Mouse (Mus musculus) forebrain, postnatal 0 days (tissue): ENCODE results near the gene Eno3. TPM values are rescaled to one million over a fixed set of nuclear protein-coding genes. Genes with fewer than 3 reads are reported as not detected.

Experiments
- ATAC-seq: fragments of 200-750 bp; cut with Nextera tagmentation; 2 replicates; pipeline ENCODE4 v1.8.0; 2017; ENCODE audit warnings: mild to moderate bottlenecking, moderate library complexity
- DNase-seq: peaks from one replicate; pipeline ENCODE4 v3.0.0-alpha.2; 2015
- H3K27ac ChIP-seq: fragments of 300-500 bp; sonication (generic); 2 replicates; pipeline ENCODE4 v1.5.1; 2014; ENCODE audit warnings: low read depth, mild to moderate bottlenecking, antibody characterized with exemption, low read length, moderate library complexity, mixed read lengths
- H3K27me3 ChIP-seq: fragments of 300-500 bp; sonication (generic); 2 replicates; pipeline ENCODE4 v1.6.1; 2014; ENCODE audit warnings: mild to moderate bottlenecking, low read length, mixed read lengths; ENCODE audit not compliant: insufficient read depth
- H3K36me3 ChIP-seq: fragments of 300-500 bp; sonication (generic); 2 replicates; pipeline ENCODE4 v1.6.1; 2014; ENCODE audit warnings: mild to moderate bottlenecking, moderate library complexity; ENCODE audit not compliant: insufficient read depth
- H3K4me1 ChIP-seq: fragments of 300-500 bp; sonication (generic); 2 replicates; pipeline ENCODE4 v1.6.1; 2014; ENCODE audit warnings: antibody characterized with exemption; ENCODE audit not compliant: insufficient read depth
- H3K4me2 ChIP-seq: fragments of 300-500 bp; sonication (generic); 2 replicates; pipeline ENCODE4 v1.6.1; 2014; ENCODE audit warnings: low read depth, mild to moderate bottlenecking, moderate library complexity
- H3K4me3 ChIP-seq: fragments of 300-500 bp; sonication (generic); 2 replicates; pipeline ENCODE4 v1.5.1; 2014; ENCODE audit warnings: low read depth, low read length, mixed read lengths
- H3K9ac ChIP-seq: fragments of 300-500 bp; sonication (generic); 2 replicates; pipeline ENCODE4 v1.6.1; 2014; ENCODE audit warnings: mild to moderate bottlenecking
- H3K9me3 ChIP-seq: fragments of 300-500 bp; sonication (generic); 2 replicates; pipeline ENCODE4 v1.6.1; 2016; ENCODE audit warnings: low read length
- CTCF ChIP-seq: sonication (generic); IDR thresholded peaks from 2 replicates; pipeline ENCODE4 v1.5.1; 2016; ENCODE audit warnings: antibody characterized with exemption, control low read depth, low read depth
- WGBS: fragments of 180-500 bp; shearing (Covaris S2); extraction: QIAGEN DNeasy Blood & Tissue Kit; methylation state at CpG from one replicate; pipeline ENCODE4 v1.1.7; 2014; 5-methylcytosine and 5-hydroxymethylcytosine counted together
- polyA plus RNA-seq: library from polyadenylated mRNA; unstranded; fragments of >200 nt; fragmentation: Nextera tagmentation; extraction: Ambion mirVana; gene quantifications from 2 replicates; pipeline ENCODE4 v1.2.1, GENCODE M21; 2015
- total RNA-seq: library from RNA; depleted of rRNA; stranded (reverse); fragments of >200 nt; gene quantifications from 2 replicates; pipeline ENCODE4 v1.2.3, GENCODE M21; 2014

Eno3 gene
- total and polyA plus RNA-seq, 2 experiments from 2014 or later, result 5.5 to 14.6 TPM

GRCm38 (mm10) chr11:70653345-70654197, 3.4 kb upstream of the Eno3 start:
- H3K9ac ChIP-seq, result peak overlapping the region; percentile 97
- H3K27me3 ChIP-seq, result no peaks in the 10 kb centered on the region
- WGBS, result 2% methylated on average over 60 of the region's 63 CpGs
- TF ChIP-seq CTCF, result 0 out of 2 replicates have a peak, but pooled peaks have one; percentile 14
- DNase-seq, result peak; percentile 68
- H3K27ac ChIP-seq, result peak overlapping the region; percentile 97
- H3K36me3 ChIP-seq, result peaks cover 30% of the 10 kb centered on the region
- ATAC-seq, result peak; percentile 73
- H3K4me3 ChIP-seq, result peak overlapping the region; percentile 98
- no peaks in the 10 kb centered on the region for H3K9me3 ChIP-seq
- peak overlapping the region; percentile 87 for H3K4me2 ChIP-seq
- 0 out of 2 replicates have a peak, but pooled peaks cover 1% of the 10 kb centered on the region for H3K4me1 ChIP-seq

- Histone ChIP-seq H3K27ac (peak within 1 kb of the TSS; percentile 97), H3K4me2 (peak within 1 kb of the TSS; percentile 87), H3K9ac (peak within 1 kb of the TSS; percentile 97), H3K27me3 (no peaks in the 10 kb centered on the region), H3K4me3 (peak within 1 kb of the TSS; percentile 98), H3K9me3 (no peaks in the 10 kb centered on the region), H3K4me1 (no peaks in the 10 kb centered on the region), H3K36me3 (peaks cover 24% of the 10 kb centered on the region)
- WGBS, result 2% methylated on average over 56 of the region's 61 CpGs
- DNase-seq (peak; percentile 82), ATAC-seq (peak; percentile 79)
- TF ChIP-seq CTCF, result no peak
These were observed 2.6 kb upstream of the Eno3 start, which contains the start of gene Pfn1 for GRCm38 (mm10) chr11:70654198-70654922. Gene Pfn1, minus strand, starts transcription at chr11:70654644.

GRCm38 (mm10) chr11:70654923-70655570, 2.0 kb upstream of the Eno3 start:
- peak; percentile 88 for DNase-seq
- no peak for TF ChIP-seq CTCF
- Histone ChIP-seq H3K27me3 (no peaks in the 10 kb centered on the region), H3K36me3 (peaks cover 17% of the 10 kb centered on the region), H3K4me3 (peak overlapping the region; percentile 98), H3K9ac (peak overlapping the region; percentile 97), H3K4me1 (no peaks in the 10 kb centered on the region), H3K9me3 (no peaks in the 10 kb centered on the region), H3K4me2 (peak overlapping the region; percentile 87), H3K27ac (peak overlapping the region; percentile 97)
- WGBS, result under 1% methylated on average over 46 of the region's 48 CpGs
- ATAC-seq, result peak; percentile 69

- no peaks in the 10 kb centered on the region for H3K4me1 ChIP-seq
- H3K27me3 ChIP-seq, result no peaks in the 10 kb centered on the region
These were observed 1.2 kb upstream of the Eno3 start for GRCm38 (mm10) chr11:70655571-70656455.

GRCm38 (mm10) chr11:70656456-70656927, 510 bp upstream of the Eno3 start:
- DNase-seq (no peak), ATAC-seq (no peak)
- TF ChIP-seq CTCF, result no peak
- Histone ChIP-seq H3K4me3 (peak overlapping the region; percentile 98), H3K4me2 (peak overlapping the region; percentile 87), H3K27ac (no peak overlapping the region), H3K4me1 (no peaks in the 10 kb centered on the region), H3K27me3 (no peaks in the 10 kb centered on the region), H3K36me3 (peaks cover 4% of the 10 kb centered on the region; the same call in 1 of the 2 replicates), H3K9me3 (no peaks in the 10 kb centered on the region), H3K9ac (0 out of 2 replicates have a peak overlapping the region, but pooled peaks have one; percentile 32)
- 15% methylated on average over 16 of the region's 16 CpGs for WGBS

More at GRCm38 (mm10) chr11:70655571-70656455, 1.2 kb upstream of the Eno3 start:
- peaks cover 11% of the 10 kb centered on the region for H3K36me3 ChIP-seq
- H3K9me3 ChIP-seq, result no peaks in the 10 kb centered on the region
- ATAC-seq, result no peak
- H3K4me2 ChIP-seq, result peak overlapping the region; percentile 87
- DNase-seq, result no peak
- peak overlapping the region; percentile 97 for H3K9ac ChIP-seq
- H3K4me3 ChIP-seq, result peak overlapping the region; percentile 98
- TF ChIP-seq CTCF, result no peak
- H3K27ac ChIP-seq, result 0 out of 2 replicates have a peak overlapping the region, but pooled peaks have one; percentile 97
- 2% methylated on average over 61 of the region's 61 CpGs for WGBS

GRCm38 (mm10) chr11:70657573-70657972, 571 bp downstream of the Eno3 start:
- Histone ChIP-seq H3K4me2 (no peak overlapping the region), H3K4me1 (no peaks in the 10 kb centered on the region), H3K36me3 (peaks cover 6% of the 10 kb centered on the region), H3K9ac (no peak overlapping the region), H3K4me3 (no peak overlapping the region), H3K9me3 (no peaks in the 10 kb centered on the region), H3K27ac (no peak overlapping the region), H3K27me3 (no peaks in the 10 kb centered on the region)
- ATAC-seq (no peak), DNase-seq (no peak)
- TF ChIP-seq CTCF, result no peak
- WGBS, result 67% methylated on average over 6 of the region's 6 CpGs
